Mouse (Mus musculus) hindbrain, embryonic 14.5 days (tissue): ENCODE measurements at regions not wholly inside any gene's neighbourhood (a gene's known extent, or its start where the extent isn't known, plus 50 kb on each side); places are given as distances from the start of the nearest gene placed in this dataset.

Source experiments
- ATAC-seq: fragments of 200-750 bp; cut with Nextera tagmentation; 2 replicates; pipeline ENCODE4 v1.8.0; 2017; ENCODE audit warnings: moderate number of reproducible peaks, mild to moderate bottlenecking, moderate TSS enrichment, moderate library complexity; ENCODE audit not compliant: low FRiP score
- DNase-seq: peaks from one replicate; pipeline ENCODE4 v3.0.0-alpha.2; 2015; ENCODE audit warnings: low spot score
- H3K27ac ChIP-seq: fragments of 300-500 bp; sonication (generic); 2 replicates; pipeline ENCODE4 v1.5.1; 2014; ENCODE audit warnings: mild to moderate bottlenecking, moderate library complexity
- H3K27me3 ChIP-seq: fragments of 300-500 bp; sonication (generic); 2 replicates; pipeline ENCODE4 v1.6.1; 2014; ENCODE audit warnings: mild to moderate bottlenecking, low read length, mixed read lengths; ENCODE audit not compliant: control insufficient read depth, insufficient read depth
- H3K36me3 ChIP-seq: fragments of 300-500 bp; sonication (generic); replicated peaks from 2 replicates; pipeline ENCODE4 v1.6.1; 2014; ENCODE audit not compliant: control insufficient read depth, insufficient read depth
- H3K4me1 ChIP-seq: fragments of 300-500 bp; sonication (generic); replicated peaks from 2 replicates; pipeline ENCODE4 v1.6.1; 2014; ENCODE audit warnings: antibody characterized with exemption, low read length, mixed read lengths; ENCODE audit not compliant: control insufficient read depth, insufficient read depth
- H3K4me2 ChIP-seq: fragments of 300-500 bp; sonication (generic); replicated peaks from 2 replicates; pipeline ENCODE4 v1.6.1; 2014; ENCODE audit warnings: mild to moderate bottlenecking, moderate library complexity
- H3K4me3 ChIP-seq: fragments of 300-500 bp; sonication (generic); replicated peaks from 2 replicates; pipeline ENCODE4 v1.5.1; 2014; ENCODE audit warnings: mild to moderate bottlenecking, low read length
- H3K9ac ChIP-seq: fragments of 300-500 bp; sonication (generic); 2 replicates; pipeline ENCODE4 v1.6.1; 2014
- H3K9me3 ChIP-seq: fragments of 300-500 bp; sonication (generic); 2 replicates; pipeline ENCODE4 v1.6.1; 2016; ENCODE audit warnings: low read length; ENCODE audit not compliant: control insufficient read depth
- WGBS: fragments of 180-500 bp; shearing (Covaris S2); extraction: QIAGEN DNeasy Blood & Tissue Kit; methylation state at CpG from one replicate; pipeline ENCODE4 v1.1.7; 2014; 5-methylcytosine and 5-hydroxymethylcytosine counted together

GRCm38 (mm10) chr1:66099562-66100444 lies 75.3 kb upstream of the Map2 start:
- 86% methylated on average over 5 of the region's 5 CpGs for WGBS
- Histone ChIP-seq H3K27ac (no peak overlapping the region), H3K27me3 (no peaks in the 10 kb centered on the region), H3K36me3 (no peaks in the 10 kb centered on the region), H3K9ac (no peak overlapping the region), H3K9me3 (no peaks in the 10 kb centered on the region), H3K4me3 (no peak overlapping the region), H3K4me2 (no peak overlapping the region), H3K4me1 (no peaks in the 10 kb centered on the region)
- DNase-seq: peak; percentile 74
- ATAC-seq: peak; percentile 82; the same call in 1 of the 2 replicates

- Histone ChIP-seq H3K4me2 (no peak overlapping the region), H3K9me3 (no peaks in the 10 kb centered on the region), H3K4me3 (no peak overlapping the region), H3K4me1 (no peaks in the 10 kb centered on the region), H3K27me3 (no peaks in the 10 kb centered on the region), H3K27ac (no peak overlapping the region), H3K9ac (no peak overlapping the region), H3K36me3 (no peaks in the 10 kb centered on the region)
- ATAC-seq (no peak), DNase-seq (no peak)
- WGBS: 38% methylated on average over 2 of the region's 2 CpGs
Observed at GRCm38 (mm10) chr1:66101419-66101818, 73.7 kb upstream of the Map2 start.

GRCm38 (mm10) chr1:66104493-66104892 lies 70.6 kb upstream of the Map2 start:
- DNase-seq: peak; percentile 52
- ATAC-seq: no peak; the same call in 1 of the 2 replicates
- Histone ChIP-seq H3K27me3 (no peaks in the 10 kb centered on the region), H3K4me1 (no peaks in the 10 kb centered on the region), H3K9ac (no peak overlapping the region), H3K4me3 (no peak overlapping the region), H3K36me3 (no peaks in the 10 kb centered on the region), H3K4me2 (no peak overlapping the region), H3K9me3 (no peaks in the 10 kb centered on the region), H3K27ac (no peak overlapping the region)
- WGBS: 62% methylated on average over 1 of the region's 1 CpGs

GRCm38 (mm10) chr1:66105206-66105605 lies 69.9 kb upstream of the Map2 start:
- no peaks in the 10 kb centered on the region for H3K9me3 ChIP-seq
- no peak overlapping the region for H3K4me2 ChIP-seq
- H3K4me3 ChIP-seq: no peak overlapping the region
- DNase-seq (no peak), ATAC-seq (no peak; the same call in 1 of the 2 replicates)
- 84% methylated on average over 4 of the region's 5 CpGs for WGBS
- no peak overlapping the region for H3K27ac ChIP-seq
- no peaks in the 10 kb centered on the region for H3K27me3 ChIP-seq
- no peaks in the 10 kb centered on the region for H3K36me3 ChIP-seq
- H3K4me1 ChIP-seq: no peaks in the 10 kb centered on the region
- H3K9ac ChIP-seq: no peak overlapping the region

GRCm38 (mm10) chr1:66108051-66108450 lies 67.0 kb upstream of the Map2 start:
- Histone ChIP-seq H3K4me2 (no peak overlapping the region), H3K27ac (no peak overlapping the region), H3K9ac (no peak overlapping the region), H3K4me3 (no peak overlapping the region), H3K4me1 (no peaks in the 10 kb centered on the region), H3K9me3 (no peaks in the 10 kb centered on the region), H3K36me3 (no peaks in the 10 kb centered on the region), H3K27me3 (no peaks in the 10 kb centered on the region)
- 91% methylated on average over 3 of the region's 3 CpGs for WGBS
- ATAC-seq: no peak
- DNase-seq: no peak

- Histone ChIP-seq H3K27ac (no peak overlapping the region), H3K9me3 (0 out of 2 replicates have a peak, but pooled peaks cover 5% of the 10 kb centered on the region), H3K27me3 (no peaks in the 10 kb centered on the region), H3K9ac (no peak overlapping the region), H3K4me3 (no peak overlapping the region), H3K4me2 (no peak overlapping the region), H3K36me3 (no peaks in the 10 kb centered on the region), H3K4me1 (no peaks in the 10 kb centered on the region)
- DNase-seq (no peak), ATAC-seq (no peak)
- WGBS: 73% methylated on average over 1 of the region's 1 CpGs
Observed at GRCm38 (mm10) chr1:66113916-66114315, 61.2 kb upstream of the Map2 start.

GRCm38 (mm10) chr1:66115330-66115729 lies 59.7 kb upstream of the Map2 start:
- Histone ChIP-seq H3K4me3 (no peak overlapping the region), H3K27me3 (no peaks in the 10 kb centered on the region), H3K36me3 (no peaks in the 10 kb centered on the region), H3K4me2 (no peak overlapping the region), H3K9me3 (0 out of 2 replicates have a peak, but pooled peaks cover 5% of the 10 kb centered on the region), H3K9ac (no peak overlapping the region), H3K4me1 (no peaks in the 10 kb centered on the region), H3K27ac (no peak overlapping the region)
- DNase-seq (no peak), ATAC-seq (no peak)
- WGBS: 51% methylated on average over 3 of the region's 3 CpGs
